Mouse (Mus musculus) right cerebral cortex, adult 2 months (tissue): ENCODE measurements around the gene 1700020A23Rik.

ENCODE experiments used
- DNase-seq, 2 experiments: peaks; one replicate each; pipeline ENCODE4 v3.0.0; 2021 to 2022; ENCODE audit warnings: low spot score in 2 of 2

1700020A23Rik gene

GRCm38 (mm10) chr2:130411558-130412495 is 6.8 kb downstream of the 1700020A23Rik start:
- peak; percentile 80 to 81 for DNase-seq

DNA sequence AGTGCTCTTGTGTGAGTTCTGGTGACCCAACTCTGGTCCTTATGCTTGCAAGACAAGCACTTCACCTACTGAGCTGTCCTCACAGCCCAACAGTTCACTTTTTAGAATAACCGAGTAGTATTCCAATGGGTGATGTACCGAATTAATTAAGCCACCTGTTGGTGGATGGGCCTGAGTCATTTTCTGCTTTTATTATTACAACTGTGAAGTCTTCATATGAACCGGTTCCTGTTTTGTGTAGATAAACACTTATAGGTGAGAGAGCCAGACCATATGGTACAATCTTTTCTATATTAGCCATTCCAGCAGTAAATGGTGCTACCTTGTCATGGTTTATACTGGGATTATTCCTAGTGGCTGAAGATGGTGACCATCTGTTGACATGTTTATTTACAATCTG is 7.7 kb downstream of the 1700020A23Rik start:
- no peak for DNase-seq

DNA sequence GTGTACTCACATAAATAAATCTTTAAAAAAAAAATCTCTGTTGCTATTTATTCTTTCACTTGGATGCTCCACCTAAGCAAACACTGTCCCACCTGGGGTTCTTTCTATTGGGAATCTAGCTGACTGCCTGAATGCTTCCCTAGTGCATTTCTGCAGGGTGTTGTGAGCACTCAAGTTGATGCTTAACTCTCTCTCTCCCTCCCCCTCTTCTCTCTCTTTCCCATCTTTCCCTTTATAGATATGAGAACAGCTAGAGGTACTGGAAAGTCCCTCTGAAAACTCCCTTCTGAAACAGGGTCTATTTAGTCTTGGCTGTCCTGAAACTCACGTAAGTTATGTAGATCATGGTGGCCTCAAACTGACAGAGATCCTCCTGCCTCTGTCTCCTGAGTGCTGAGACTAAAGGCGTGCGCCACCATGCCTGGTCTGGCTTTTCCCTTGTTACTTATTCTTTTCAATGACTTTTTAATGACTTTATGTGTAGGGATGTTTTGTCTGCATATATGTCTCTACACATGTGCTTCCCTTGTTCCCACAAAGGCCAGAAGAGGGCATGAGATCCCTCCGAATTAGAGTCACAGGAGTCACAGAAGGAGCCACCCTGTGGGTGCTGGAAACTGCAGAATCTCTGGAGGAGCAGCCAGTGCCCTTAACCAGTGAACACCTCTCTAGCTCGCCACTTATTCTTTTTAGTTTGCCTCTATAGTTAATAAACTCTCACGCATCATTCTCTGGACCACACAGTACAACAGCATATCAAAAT is 9.2 kb downstream of the 1700020A23Rik start:
- DNase-seq: no peak

- DNase-seq: no peak
These were observed 16.9 kb downstream of the 1700020A23Rik start for GRCm38 (mm10) chr2:130421781-130422620.

DNA sequence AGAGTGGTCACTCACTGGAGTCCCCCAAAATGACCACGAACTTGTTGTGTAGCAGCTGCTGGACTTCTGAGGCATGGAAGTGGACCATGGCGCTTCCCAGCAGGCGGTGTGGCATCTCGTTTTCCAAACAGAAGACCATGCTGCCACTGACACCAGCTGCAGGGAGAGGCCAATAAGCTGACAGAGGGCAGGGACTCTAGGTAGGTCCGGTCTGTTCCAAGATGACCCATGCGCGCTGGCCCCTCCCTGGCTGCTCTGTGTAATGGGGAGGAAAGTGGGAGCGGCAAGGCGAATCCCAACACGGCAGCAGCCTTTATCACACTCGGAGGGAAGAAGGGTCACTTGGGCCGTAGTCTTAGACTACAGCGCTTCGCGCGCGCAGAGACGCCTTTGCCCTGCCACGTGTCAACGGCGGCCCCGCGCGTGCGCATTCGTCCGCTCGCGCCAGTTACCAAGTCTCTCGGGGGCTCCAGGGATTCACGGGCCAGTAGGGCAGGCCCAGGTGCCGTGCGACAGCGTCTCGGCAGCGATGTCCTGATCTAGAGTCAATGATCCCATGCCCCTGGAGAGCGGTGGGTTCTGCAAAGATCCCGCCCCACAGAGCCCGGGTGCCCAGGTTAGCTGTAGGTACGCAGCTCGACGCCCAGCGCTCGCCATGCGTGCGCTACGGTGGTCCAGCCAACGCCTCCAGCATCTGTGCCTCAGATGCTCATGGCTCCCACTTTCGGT is 18.5 kb downstream of the 1700020A23Rik start:
- peak; percentile 80 to 87 for DNase-seq

GRCm38 (mm10) chr2:130424126-130424853 is 19.2 kb downstream of the 1700020A23Rik start, which contains the start of the genes Vps16 and Pced1a:
Gene Vps16 (plus strand): TSS chr2:130424339.
Gene Pced1a (minus strand): TSS chr2:130424701.
- DNase-seq: peak; percentile 92 to 94

GRCm38 (mm10) chr2:130425112-130425511 is 20.1 kb downstream of the 1700020A23Rik start:
- peak in 1 of 2 experiments; percentile 11 for DNase-seq

GRCm38 (mm10) chr2:130429851-130430250 is 24.8 kb downstream of the 1700020A23Rik start:
- DNase-seq: no peak

GRCm38 (mm10) chr2:130430484-130430883 is 25.4 kb downstream of the 1700020A23Rik start:
- DNase-seq: no peak

- no peak for DNase-seq
These were observed 27.1 kb downstream of the 1700020A23Rik start for GRCm38 (mm10) chr2:130432157-130432556.

- peak in 1 of 2 experiments; percentile 75 for DNase-seq
These were observed 28.1 kb downstream of the 1700020A23Rik start for GRCm38 (mm10) chr2:130433152-130433551.

- DNase-seq: no peak
These were observed 31.7 kb downstream of the 1700020A23Rik start for GRCm38 (mm10) chr2:130436769-130437168.

GRCm38 (mm10) chr2:130438861-130439260 is 33.8 kb downstream of the 1700020A23Rik start:
- DNase-seq: no peak

- DNase-seq: no peak
These were observed 34.9 kb downstream of the 1700020A23Rik start for GRCm38 (mm10) chr2:130439840-130440480.

GRCm38 (mm10) chr2:130442162-130442561 is 37.1 kb downstream of the 1700020A23Rik start:
- no peak for DNase-seq

DNA sequence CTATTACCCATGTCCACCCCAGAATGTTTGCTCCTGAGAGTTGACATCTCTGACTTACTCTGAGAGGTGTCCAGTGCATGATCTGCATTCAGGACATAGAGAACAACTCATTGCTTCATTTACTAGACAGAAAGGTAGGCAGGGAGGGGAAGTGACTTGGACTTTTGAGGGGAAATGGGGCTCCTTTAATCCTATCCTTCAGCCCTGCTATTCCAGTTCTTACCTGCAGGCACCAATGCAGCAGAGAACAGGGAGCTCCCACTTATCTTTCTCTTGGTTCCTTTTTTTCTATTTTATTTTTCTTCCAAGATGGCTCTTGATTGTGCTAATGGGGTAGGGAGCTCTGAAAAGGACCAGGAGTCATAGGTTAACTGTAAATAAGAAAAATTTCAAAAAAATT is 43.4 kb downstream of the 1700020A23Rik start:
- no peak for DNase-seq

DNA sequence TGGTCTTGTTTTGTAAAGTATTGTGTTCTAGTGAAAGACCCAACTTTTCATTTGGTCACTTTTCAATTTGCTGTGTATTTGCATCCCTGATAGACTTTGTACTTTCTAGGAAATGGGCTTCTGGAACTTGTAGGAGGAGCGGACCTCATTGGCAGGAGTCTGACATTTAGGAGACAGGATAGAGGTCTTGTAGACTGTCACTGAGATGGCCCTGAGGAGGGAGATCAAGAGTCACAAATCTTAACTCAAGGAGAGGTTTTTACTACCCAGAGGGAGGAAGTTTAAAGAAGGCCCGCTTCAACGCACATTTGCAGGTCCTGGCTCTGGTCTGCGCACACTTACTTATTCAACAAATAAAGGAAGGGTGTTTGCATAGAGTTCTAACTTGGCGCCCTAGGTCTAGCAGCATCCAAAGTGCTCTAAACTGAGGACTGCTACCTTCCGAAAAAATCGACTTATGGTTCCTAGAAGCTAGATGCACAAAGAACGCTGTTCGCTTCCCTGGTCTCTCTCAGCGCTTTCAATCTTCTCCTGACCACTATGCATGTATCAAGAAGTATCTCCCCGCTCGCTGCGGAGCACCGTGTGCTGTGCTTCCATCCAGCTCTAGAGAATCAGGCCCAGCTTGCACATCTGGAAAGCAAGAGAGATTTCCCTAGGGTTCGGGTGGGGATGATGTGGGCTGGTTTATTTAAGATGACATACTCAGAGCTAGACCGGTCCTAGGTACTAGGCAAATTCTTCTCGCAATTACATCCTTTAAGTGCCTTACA is 44.1 kb downstream of the 1700020A23Rik start:
- DNase-seq: no peak

- DNase-seq: peak; percentile 90 to 92
These were observed 44.9 kb downstream of the 1700020A23Rik start, which contains the start of gene Ptpra for GRCm38 (mm10) chr2:130449794-130450433. Gene Ptpra (plus strand): TSS chr2:130450278.
